Comparison of ENCODE assay signal across 11 mouse cellular contexts in genomic region chr8:120510863-120511457, GRCm38 (mm10).
DNase-seq lines count a peak whose midpoint lies in the region; ATAC-seq and TF ChIP-seq lines count a peak whose summit lies in the region.
"Had no signal": no experiment of that assay in that cellular context is flagged by ENCODE, and none has a peak within 500 bp of the region (broad histone marks: within the 10 kb centered on the region; RNA-seq: fewer than 3 reads in every experiment).

No protein-coding gene starts in this region.

- in situ Hi-C loops in ES-E14 (cut with MboI; ENCODE audit: low sequenced_read_pairs in 2 of 2, unreplicated experiment in 2 of 2) = no loop called here

- WGBS in heart, embryonic 15.5 days = 13% methylated on average over 5 of the region's 5 CpGs
- WGBS in forebrain, embryonic 13.5 days = 35% methylated on average over 5 of the region's 5 CpGs
- 7% methylated on average over 5 of the region's 5 CpGs for WGBS in limb, embryonic 10.5 days

- no peaks in the 10 kb centered on the region for H3K27me3 ChIP-seq in heart, embryonic 15.5 days
- no peaks in the 10 kb centered on the region; the same call in 1 of the 2 replicates for H3K27me3 ChIP-seq in forebrain, embryonic 13.5 days
- H3K27me3 ChIP-seq in limb, embryonic 10.5 days (ENCODE audit: low read depth, poor library complexity, severe bottlenecking) = peaks cover 43% of the 10 kb centered on the region
- H3K27me3 ChIP-seq: embryonic facial prominence, embryonic 12.5 days had no signal

- H3K36me3 ChIP-seq in heart, embryonic 15.5 days = no peaks in the 10 kb centered on the region
- no peaks in the 10 kb centered on the region for H3K36me3 ChIP-seq in ES-E14 (ENCODE audit: control insufficient read depth, insufficient read depth, low read length, poor library complexity, severe bottlenecking)
- H3K36me3 ChIP-seq in forebrain, embryonic 13.5 days (ENCODE audit: poor library complexity, severe bottlenecking) = no peaks in the 10 kb centered on the region
- no peaks in the 10 kb centered on the region for H3K36me3 ChIP-seq in limb, embryonic 10.5 days
- H3K36me3 ChIP-seq: embryonic facial prominence, embryonic 12.5 days had no signal

- H3K27ac ChIP-seq in heart, embryonic 15.5 days = peak overlapping the region; percentile 68
- peak overlapping the region; percentile 57; the same call in 1 of the 2 replicates for H3K27ac ChIP-seq in ES-E14 (ENCODE audit: insufficient read depth, low read depth, low read length, poor library complexity, severe bottlenecking)
- peak overlapping the region; percentile 73 for H3K27ac ChIP-seq in forebrain, embryonic 13.5 days
- peak overlapping the region; percentile 77 for H3K27ac ChIP-seq in limb, embryonic 10.5 days
- H3K27ac ChIP-seq: embryonic facial prominence, embryonic 12.5 days had no signal

- ATAC-seq in heart, embryonic 15.5 days (replicated peaks; ENCODE audit: insufficient number of reproducible peaks, insufficient read depth, low FRiP score, low read depth) = 0 out of 2 replicates have a peak, but pooled peaks have one; percentile 11
- ATAC-seq in forebrain, embryonic 13.5 days = no peak
- ATAC-seq: inflammation-experienced regulatory T-cells, adult 6 months had no signal

- DNase-seq in heart, postnatal 14 days = no peak
- DNase-seq in ES-E14 (ENCODE audit: low read depth, low spot score) (no peak), MN1 (ENCODE audit: low spot score) (no peak)
- DNase-seq in limb, embryonic 10.5 days (ENCODE audit: low spot score) = no peak
- DNase-seq in spleen, adult 12 weeks (ENCODE audit: low spot score) = no peak
- DNase-seq in T-cell, adult 2 months (ENCODE audit: low spot score) = no peak
- DNase-seq: thymus, postnatal 36 days had no signal

- no peak overlapping the region for H3K4me3 ChIP-seq in heart, embryonic 15.5 days
- H3K4me3 ChIP-seq in ES-E14 (ENCODE audit: insufficient read depth in 1 of 2, low read depth in 1 of 2, low read length in 2 of 2, poor library complexity in 1 of 2, severe bottlenecking in 1 of 2) = no peak overlapping the region
- no peak overlapping the region for H3K4me3 ChIP-seq in forebrain, embryonic 13.5 days
- H3K4me3 ChIP-seq in limb, embryonic 10.5 days = peak overlapping the region; percentile 38; the same call in 1 of the 2 replicates
- H3K4me3 ChIP-seq: embryonic facial prominence, embryonic 12.5 days had no signal

- no peaks in the 10 kb centered on the region for H3K9me3 ChIP-seq in heart, embryonic 15.5 days (replicated peaks)
- H3K9me3 ChIP-seq in ES-E14 (ENCODE audit: control insufficient read depth, insufficient read depth, low read depth, low read length) = no peaks in the 10 kb centered on the region
- no peaks in the 10 kb centered on the region for H3K9me3 ChIP-seq in forebrain, embryonic 13.5 days (replicated peaks)
- no peaks in the 10 kb centered on the region for H3K9me3 ChIP-seq in limb, embryonic 10.5 days (replicated peaks)
- H3K9me3 ChIP-seq: embryonic facial prominence, embryonic 12.5 days had no signal

- 0 out of 2 replicates have a peak overlapping the region, but pooled peaks have one; percentile 7 for H3K9ac ChIP-seq in heart, embryonic 15.5 days
- peak overlapping the region; percentile 2; the same call in 1 of the 2 replicates for H3K9ac ChIP-seq in ES-E14 (ENCODE audit: insufficient read depth, low read depth, low read length, poor library complexity, severe bottlenecking)
- H3K9ac ChIP-seq in forebrain, embryonic 13.5 days = peak overlapping the region; percentile 45
- H3K9ac ChIP-seq: embryonic facial prominence, embryonic 12.5 days had no signal

- H3K4me2 ChIP-seq in heart, embryonic 15.5 days = 0 out of 2 replicates have a peak overlapping the region, but pooled peaks have one; percentile 1
- H3K4me2 ChIP-seq in forebrain, embryonic 13.5 days = peak overlapping the region; percentile 48

- H3K4me1 ChIP-seq in heart, embryonic 15.5 days (replicated peaks) = peaks cover 86% of the 10 kb centered on the region
- H3K4me1 ChIP-seq in ES-E14 (ENCODE audit: control insufficient read depth in 2 of 2, insufficient read depth in 2 of 2, low read length in 2 of 2, poor library complexity in 1 of 2) = peaks cover 26 to 73% of the 10 kb centered on the region in 2 experiments
- peaks cover 100% of the 10 kb centered on the region for H3K4me1 ChIP-seq in forebrain, embryonic 13.5 days
- H3K4me1 ChIP-seq in limb, embryonic 10.5 days = peaks cover 100% of the 10 kb centered on the region

- intact Hi-C loops in heart, postnatal 14 days (cut with DNase I) = no loop called here

TF ChIP-seq in ES-E14, 5 proteins besides CTCF, POLR2A, EP300 and RAD21:
- no peak for TF ChIP-seq HCFC1 (IDR thresholded peaks at IDR 0.05; ENCODE audit: borderline replicate concordance, insufficient read depth, low read length)
- TF ChIP-seq CHD2 (IDR thresholded peaks at IDR 0.05; ENCODE audit: low read depth, low read length) = no peak
- TF ChIP-seq ZNF384 (IDR thresholded peaks at IDR 0.05; ENCODE audit: low read depth, low read length) = no peak
- TF ChIP-seq MAFK (IDR thresholded peaks at IDR 0.05; ENCODE audit: insufficient read depth, low read depth, low read length) = no peak
- no peak for TF ChIP-seq ZC3H11A (IDR thresholded peaks at IDR 0.05; ENCODE audit: borderline replicate concordance, low read depth, low read length)
TF ChIP-seq in ES-E14: peak in this region for 0.
